Mouse (Mus musculus): ENCODE data around the gene Mettl8. TPM values are rescaled to one million over a fixed set of nuclear protein-coding genes. Genes with fewer than 3 reads are reported as not detected.

Gene Mettl8
- total and polyA plus RNA-seq, 3 experiments = 7.5 to 9.2 (median 7.8) TPM

GRCm38 (mm10) chr2:70992715-70993114, 62.7 kb downstream of the Mettl8 start:
- Histone ChIP-seq H3K36me3 (replicated peaks in 1 of 2; ENCODE audit: control insufficient read depth in 1 of 2, insufficient read depth in 1 of 2, low read length in 1 of 2) (peaks cover 0 to 18% of the 10 kb centered on the region in 2 experiments), H3K4me1 (ENCODE audit: control insufficient read depth in 1 of 2, insufficient read depth in 2 of 2) (peaks cover 0 to 16% of the 10 kb centered on the region in 2 experiments; a peak in 2 of 4 replicates), H3K4me3 (replicated peaks in 1 of 3; ENCODE audit: low read depth in 2 of 3, low read length in 2 of 3, poor library complexity in 1 of 3) (no peak overlapping the region), H3K9me3 (replicated peaks; ENCODE audit: low read length) (no peaks in the 10 kb centered on the region), H3K27me3 (replicated peaks) (no peaks in the 10 kb centered on the region), H3K79me2 (replicated peaks; ENCODE audit: control insufficient read depth, extremely low read depth, insufficient read depth, poor library complexity, severe bottlenecking) (no peaks in the 10 kb centered on the region), H3K27ac (ENCODE audit: insufficient read depth, low read depth) (no peak overlapping the region), H3K9ac (ENCODE audit: insufficient read depth, low read depth) (no peak overlapping the region), H3K4me2 (ENCODE audit: insufficient read depth, low read depth, poor library complexity, severe bottlenecking) (no peak overlapping the region)
- dilution Hi-C loops (cut with MboI; ENCODE audit: extremely low pct_ligation_motif_present, extremely low pct_unique_long_range_greater_than_20kb, low sequenced_read_pairs) = no loop called here
- TF ChIP-seq ZMIZ1 (IDR thresholded peaks at IDR 0.05; ENCODE audit: low read depth, low read length) = no peak
- TF ChIP-seq ZNF384 (IDR thresholded peaks at IDR 0.05; ENCODE audit: low read depth, low read length) = no peak
- no peak for TF ChIP-seq CHD1 (IDR thresholded peaks at IDR 0.05; ENCODE audit: low read depth, low read length)
- TF ChIP-seq RCOR1 (conservative IDR thresholded peaks at IDR 0.05; ENCODE audit: low read depth, low read length) = no peak
- TF ChIP-seq MAFK (IDR thresholded peaks at IDR 0.05; ENCODE audit: insufficient replicate concordance, low read length) = no peak
- no peak for TF ChIP-seq E2F4 (IDR thresholded peaks at IDR 0.05; ENCODE audit: insufficient replicate concordance, low read depth, low read length)
- no peak for TF ChIP-seq JUN (IDR thresholded peaks at IDR 0.05; ENCODE audit: insufficient read depth, low read depth, low read length)
- TF ChIP-seq BHLHE40 (IDR thresholded peaks at IDR 0.05; ENCODE audit: low read depth, low read length) = no peak
- no peak for TF ChIP-seq EP300 (IDR thresholded peaks at IDR 0.05; ENCODE audit: low read length)
- TF ChIP-seq ZC3H11A (IDR thresholded peaks at IDR 0.05; ENCODE audit: low read depth, low read length) = no peak
- no peak for TF ChIP-seq HCFC1 (IDR thresholded peaks at IDR 0.05; ENCODE audit: low read depth, low read length)
- no peak for TF ChIP-seq TCF12 (IDR thresholded peaks at IDR 0.05; ENCODE audit: low read depth, low read length)
- in situ Hi-C loops (cut with MboI; ENCODE audit: low pct_ligation_motif_present, low pct_unique_long_range_greater_than_20kb, low sequenced_read_pairs) = no loop called here
- no peak for DNase-seq (ENCODE audit: extremely low read depth)

- no peak overlapping the region for H3K4me2 ChIP-seq (ENCODE audit: insufficient read depth, low read depth, poor library complexity, severe bottlenecking)
- in situ Hi-C loops (cut with MboI; ENCODE audit: low pct_ligation_motif_present, low pct_unique_long_range_greater_than_20kb, low sequenced_read_pairs) = no loop called here
- H3K4me1 ChIP-seq (ENCODE audit: control insufficient read depth in 1 of 2, insufficient read depth in 2 of 2) = peaks cover 0 to 16% of the 10 kb centered on the region in 2 experiments; a peak in 2 of 4 replicates
- no peaks in the 10 kb centered on the region for H3K27me3 ChIP-seq (replicated peaks)
- no peak overlapping the region for H3K9ac ChIP-seq (ENCODE audit: insufficient read depth, low read depth)
- dilution Hi-C loops (cut with MboI; ENCODE audit: extremely low pct_ligation_motif_present, extremely low pct_unique_long_range_greater_than_20kb, low sequenced_read_pairs) = no loop called here
- no peaks in the 10 kb centered on the region for H3K9me3 ChIP-seq (replicated peaks; ENCODE audit: low read length)
- peaks cover 0 to 13% of the 10 kb centered on the region in 2 experiments for H3K36me3 ChIP-seq (replicated peaks in 1 of 2; ENCODE audit: control insufficient read depth in 1 of 2, insufficient read depth in 1 of 2, low read length in 1 of 2)
- no peak for DNase-seq (ENCODE audit: extremely low read depth)
- no peak overlapping the region for H3K27ac ChIP-seq (ENCODE audit: insufficient read depth, low read depth)
- TF ChIP-seq MXI1 (IDR thresholded peaks at IDR 0.05; ENCODE audit: low read depth, low read length) (no peak), USF2 (conservative IDR thresholded peaks at IDR 0.05; ENCODE audit: low read depth, low read length) (no peak), IRF4 (IDR thresholded peaks at IDR 0.05; ENCODE audit: low read depth, low read length) (no peak), SMC3 (IDR thresholded peaks at IDR 0.05; ENCODE audit: low read depth, low read length) (no peak), POLR2AphosphoS2 (IDR thresholded peaks at IDR 0.05; ENCODE audit: low read depth, low read length) (no peak), CTCF (conservative IDR thresholded peaks at IDR 0.05 in 1 of 2, IDR thresholded peaks at IDR 0.05 in 1 of 2; ENCODE audit: low read depth in 2 of 2, low read length in 2 of 2) (no peak)
- H3K4me3 ChIP-seq (replicated peaks in 1 of 3; ENCODE audit: low read depth in 2 of 3, low read length in 2 of 3, poor library complexity in 1 of 3) = no peak overlapping the region
- H3K79me2 ChIP-seq (replicated peaks; ENCODE audit: control insufficient read depth, extremely low read depth, insufficient read depth, poor library complexity, severe bottlenecking) = no peaks in the 10 kb centered on the region
These were observed 65.2 kb downstream of the Mettl8 start for GRCm38 (mm10) chr2:70990196-70990595.
